Mouse (Mus musculus) stomach, embryonic 14.5 days (tissue): ENCODE results near the gene Lsm14b. TPM values are rescaled to one million over a fixed set of nuclear protein-coding genes. Genes with fewer than 3 reads are reported as not detected.

Source experiments
- ATAC-seq: fragments of 200-750 bp; cut with Nextera tagmentation; 2 replicates; pipeline ENCODE4 v1.8.0; 2017; ENCODE audit warnings: low read depth, moderate TSS enrichment; ENCODE audit not compliant: insufficient number of reproducible peaks, insufficient read depth, low FRiP score
- H3K27ac ChIP-seq: fragments of 300-500 bp; sonication (generic); 2 replicates; pipeline ENCODE4 v1.5.1; 2014; ENCODE audit warnings: mild to moderate bottlenecking, low read length, moderate library complexity, mixed read lengths
- H3K27me3 ChIP-seq: fragments of 300-500 bp; sonication (generic); 2 replicates; pipeline ENCODE4 v1.6.1; 2014; ENCODE audit warnings: low read length, control low read depth, mixed read lengths; ENCODE audit not compliant: control insufficient read depth, insufficient read depth
- H3K36me3 ChIP-seq: fragments of 300-500 bp; sonication (generic); 2 replicates; pipeline ENCODE4 v1.6.1; 2014; ENCODE audit warnings: mild to moderate bottlenecking, control low read depth, low read length, moderate library complexity, mixed read lengths; ENCODE audit not compliant: control insufficient read depth, insufficient read depth
- H3K4me1 ChIP-seq: fragments of 300-500 bp; sonication (generic); 2 replicates; pipeline ENCODE4 v1.6.1; 2014; ENCODE audit warnings: low read length, control low read depth, mixed read lengths; ENCODE audit not compliant: control insufficient read depth, insufficient read depth
- H3K4me2 ChIP-seq: fragments of 300-500 bp; sonication (generic); replicated peaks from 2 replicates; pipeline ENCODE4 v1.6.1; 2014; ENCODE audit warnings: low read depth, low read length, control low read depth
- H3K4me3 ChIP-seq: fragments of 300-500 bp; sonication (generic); 2 replicates; pipeline ENCODE4 v1.5.1; 2014; ENCODE audit warnings: low read depth, low read length, control low read depth
- H3K9ac ChIP-seq: fragments of 300-500 bp; sonication (generic); replicated peaks from 2 replicates; pipeline ENCODE4 v1.6.1; 2014; ENCODE audit warnings: low read depth, mild to moderate bottlenecking, control low read depth, low read length, moderate library complexity, mixed read lengths
- H3K9me3 ChIP-seq: fragments of 300-500 bp; sonication (generic); 2 replicates; pipeline ENCODE4 v1.6.1; 2016; ENCODE audit warnings: low read depth, low read length, control low read depth; ENCODE audit not compliant: control insufficient read depth
- WGBS: fragments of 180-500 bp; shearing (Covaris S2); extraction: QIAGEN DNeasy Blood & Tissue Kit; methylation state at CpG from one replicate; pipeline ENCODE4 v1.1.7; 2014; 5-methylcytosine and 5-hydroxymethylcytosine counted together
- polyA plus RNA-seq: library from polyadenylated mRNA; unstranded; fragments of >200 nt; fragmentation: Nextera tagmentation; extraction: Ambion mirVana; gene quantifications from 2 replicates; pipeline ENCODE4 v1.2.1, GENCODE M21; 2014

Lsm14b gene
- polyA plus RNA-seq, 1 experiment from 2014 or later: 6.9 TPM

- H3K9ac ChIP-seq: no peak overlapping the region
- no peak overlapping the region for H3K4me2 ChIP-seq
- H3K27me3 ChIP-seq: no peaks in the 10 kb centered on the region
- H3K9me3 ChIP-seq: no peaks in the 10 kb centered on the region
- WGBS: 90% methylated on average over 3 of the region's 3 CpGs
- H3K36me3 ChIP-seq: no peaks in the 10 kb centered on the region
- H3K4me3 ChIP-seq: no peak overlapping the region
- no peak overlapping the region for H3K27ac ChIP-seq
- H3K4me1 ChIP-seq: no peaks in the 10 kb centered on the region
- no peak for ATAC-seq
These were observed 42.1 kb upstream of the Lsm14b start for GRCm38 (mm10) chr2:179982715-179983114.

- 33% methylated on average over 7 of the region's 7 CpGs for WGBS
- no peak for ATAC-seq
- no peak overlapping the region for H3K9ac ChIP-seq
- H3K4me3 ChIP-seq: no peak overlapping the region
- no peaks in the 10 kb centered on the region for H3K27me3 ChIP-seq
- H3K4me1 ChIP-seq: no peaks in the 10 kb centered on the region
- no peaks in the 10 kb centered on the region for H3K9me3 ChIP-seq
- H3K36me3 ChIP-seq: no peaks in the 10 kb centered on the region
- no peak overlapping the region for H3K27ac ChIP-seq
- no peak overlapping the region for H3K4me2 ChIP-seq
These were observed 40.0 kb upstream of the Lsm14b start for GRCm38 (mm10) chr2:179984830-179985229.

DNA sequence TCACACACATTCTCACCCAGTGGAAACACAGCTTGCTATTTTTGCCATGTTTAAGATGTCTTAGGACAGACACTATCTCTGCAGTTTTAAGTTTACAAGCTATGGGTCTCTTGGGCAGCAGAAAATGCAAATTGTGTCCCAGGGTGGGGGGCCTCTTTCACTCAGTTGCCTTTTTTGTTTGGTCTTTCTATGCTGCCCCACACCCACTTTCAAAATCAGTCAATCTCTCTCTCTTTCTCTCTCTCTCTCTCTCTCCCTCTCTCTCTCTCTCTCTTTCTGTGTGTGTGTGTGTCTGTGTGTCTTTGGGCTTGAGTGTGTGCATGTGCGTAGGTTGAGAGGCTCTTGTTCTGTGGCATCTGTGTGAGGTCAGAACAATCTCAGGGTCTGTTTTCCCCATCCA lies 39.1 kb upstream of the Lsm14b start:
- WGBS: 79% methylated on average over 1 of the region's 1 CpGs
- no peaks in the 10 kb centered on the region for H3K36me3 ChIP-seq
- H3K27ac ChIP-seq: no peak overlapping the region
- ATAC-seq: no peak
- no peak overlapping the region for H3K4me2 ChIP-seq
- H3K27me3 ChIP-seq: no peaks in the 10 kb centered on the region
- H3K9ac ChIP-seq: no peak overlapping the region
- no peak overlapping the region for H3K4me3 ChIP-seq
- H3K9me3 ChIP-seq: no peaks in the 10 kb centered on the region
- no peaks in the 10 kb centered on the region for H3K4me1 ChIP-seq

- Histone ChIP-seq H3K4me1 (no peaks in the 10 kb centered on the region), H3K4me2 (no peak overlapping the region), H3K27me3 (no peaks in the 10 kb centered on the region), H3K27ac (no peak overlapping the region), H3K36me3 (no peaks in the 10 kb centered on the region), H3K4me3 (no peak overlapping the region), H3K9me3 (no peaks in the 10 kb centered on the region), H3K9ac (no peak overlapping the region)
- WGBS: 69% methylated on average over 10 of the region's 10 CpGs
- ATAC-seq: no peak
These were observed 38.3 kb upstream of the Lsm14b start for GRCm38 (mm10) chr2:179986437-179987022.

GRCm38 (mm10) chr2:179989098-179989497 lies 35.7 kb upstream of the Lsm14b start:
- ATAC-seq: no peak
- H3K9me3 ChIP-seq: no peaks in the 10 kb centered on the region
- H3K4me3 ChIP-seq: no peak overlapping the region
- H3K27ac ChIP-seq: no peak overlapping the region
- no peaks in the 10 kb centered on the region for H3K4me1 ChIP-seq
- no peaks in the 10 kb centered on the region for H3K36me3 ChIP-seq
- 76% methylated on average over 1 of the region's 1 CpGs for WGBS
- no peaks in the 10 kb centered on the region for H3K27me3 ChIP-seq
- no peak overlapping the region for H3K9ac ChIP-seq
- no peak overlapping the region for H3K4me2 ChIP-seq

GRCm38 (mm10) chr2:179993071-179993470 lies 31.7 kb upstream of the Lsm14b start:
- Histone ChIP-seq H3K9ac (no peak overlapping the region), H3K36me3 (no peaks in the 10 kb centered on the region), H3K9me3 (no peaks in the 10 kb centered on the region), H3K27ac (no peak overlapping the region), H3K4me3 (no peak overlapping the region), H3K4me2 (no peak overlapping the region), H3K4me1 (no peaks in the 10 kb centered on the region), H3K27me3 (no peaks in the 10 kb centered on the region)
- whole genome bisulfite sequencing: 89% methylated on average over 5 of the region's 5 CpGs
- no peak for ATAC-seq

GRCm38 (mm10) chr2:179998431-179998830 lies 26.4 kb upstream of the Lsm14b start:
- 63% methylated on average over 4 of the region's 4 CpGs for WGBS

DNA sequence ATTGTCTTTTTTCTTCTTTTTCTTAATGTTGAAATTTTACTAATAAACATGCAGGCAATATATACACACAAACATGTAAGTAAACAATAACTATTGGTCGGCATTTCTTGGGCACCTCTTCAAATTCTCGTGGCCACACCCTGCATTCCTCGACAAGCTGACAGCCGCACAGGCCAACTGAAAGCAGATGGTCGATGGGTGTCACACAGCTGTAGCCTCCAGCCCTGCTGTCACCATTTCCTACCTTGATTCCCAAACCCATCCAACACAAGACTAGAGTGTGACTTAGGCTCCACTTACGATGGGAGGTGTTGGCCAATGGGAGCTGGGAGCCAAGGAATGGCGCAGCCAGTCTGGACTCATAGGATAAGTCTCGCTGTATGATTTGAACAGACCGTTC lies 23.2 kb upstream of the Lsm14b start:
- H3K27me3 ChIP-seq: no peaks in the 10 kb centered on the region
- H3K9ac ChIP-seq: no peak overlapping the region
- ATAC-seq: no peak
- 80% methylated on average over 9 of the region's 9 CpGs for WGBS
- no peak overlapping the region for H3K27ac ChIP-seq
- no peaks in the 10 kb centered on the region for H3K36me3 ChIP-seq
- no peak overlapping the region for H3K4me3 ChIP-seq
- H3K4me2 ChIP-seq: no peak overlapping the region
- no peaks in the 10 kb centered on the region for H3K4me1 ChIP-seq
- H3K9me3 ChIP-seq: no peaks in the 10 kb centered on the region

More at GRCm38 (mm10) chr2:179998431-179998830, 26.4 kb upstream of the Lsm14b start:
- Histone ChIP-seq H3K27ac (no peak overlapping the region), H3K4me2 (no peak overlapping the region), H3K4me3 (no peak overlapping the region), H3K4me1 (no peaks in the 10 kb centered on the region), H3K9me3 (no peaks in the 10 kb centered on the region), H3K27me3 (no peaks in the 10 kb centered on the region), H3K36me3 (no peaks in the 10 kb centered on the region), H3K9ac (no peak overlapping the region)
- no peak for ATAC-seq

GRCm38 (mm10) chr2:180005656-180006351 lies 19.0 kb upstream of the Lsm14b start:
- 42% methylated on average over 5 of the region's 5 CpGs for WGBS
- Histone ChIP-seq H3K4me2 (no peak overlapping the region), H3K27me3 (no peaks in the 10 kb centered on the region), H3K9ac (no peak overlapping the region), H3K27ac (no peak overlapping the region), H3K4me1 (no peaks in the 10 kb centered on the region), H3K9me3 (no peaks in the 10 kb centered on the region), H3K36me3 (no peaks in the 10 kb centered on the region), H3K4me3 (no peak overlapping the region)
- ATAC-seq: no peak
